Mouse (Mus musculus): ENCODE results near the gene Ube2c. TPM values are rescaled to one million over a fixed set of nuclear protein-coding genes. Genes with fewer than 3 reads are reported as not detected.
"Not testable (repeated sequence)": the region's sequence is repeated elsewhere in the genome, so short reads cannot be mapped to it uniquely, and the experiment has no call there.

The Ube2c gene
- polyA plus RNA-seq, 1 experiment from 2014 or later: 106 TPM

- POLR2A ChIA-PET: no interaction called here
- in situ Hi-C loops (cut with MboI; ENCODE audit: low pct_unique_long_range_greater_than_20kb): no loop called here
- H3K27me3 ChIP-seq: no peaks in the 10 kb centered on the region
- TF ChIP-seq CTCF (IDR thresholded peaks at IDR 0.05): no peak
- CTCF ChIA-PET: interaction anchor here (1.0 to 2.9 kb wide), 4 partner anchors 11 to 56 kb away, joined by 3 to 17 read pairs (median 4); partner anchors contain the start of genes Acot8 and Zswim3
- no peak for DNase-seq (ENCODE audit: low read depth, low spot score)
- ATAC-seq: no peak
Observed at GRCm38 (mm10) chr2:164787032-164787431, 17.3 kb downstream of the Ube2c start.

GRCm38 (mm10) chr2:164787779-164788178 lies 18.1 kb downstream of the Ube2c start:
- CTCF ChIA-PET: interaction anchor here (1.5 to 2.9 kb wide), 2 partner anchors 14 to 16 kb away, joined by 3 to 17 read pairs; partner anchors contain the start of genes Acot8 and Zswim3
- in situ Hi-C loops (cut with MboI; ENCODE audit: low pct_unique_long_range_greater_than_20kb): no loop called here
- no peak for TF ChIP-seq CTCF (IDR thresholded peaks at IDR 0.05)
- ATAC-seq (no peak), DNase-seq (ENCODE audit: low read depth, low spot score) (no peak)
- no peaks in the 10 kb centered on the region for H3K27me3 ChIP-seq
- POLR2A ChIA-PET: interaction anchor here (0.6 kb wide), 1 partner anchor 93 kb away, joined by 3 read pairs; no protein-coding TSS in a partner anchor

- TF ChIP-seq CTCF (IDR thresholded peaks at IDR 0.05): no peak
- CTCF ChIA-PET: interaction anchor here (1.5 to 2.9 kb wide), 2 partner anchors 13 to 16 kb away, joined by 3 to 17 read pairs; partner anchors contain the start of genes Acot8 and Zswim3
- no peak for ATAC-seq
- in situ Hi-C loops (cut with MboI; ENCODE audit: low pct_unique_long_range_greater_than_20kb): no loop called here
- H3K27me3 ChIP-seq: no peaks in the 10 kb centered on the region
- no peak for DNase-seq (ENCODE audit: low read depth, low spot score)
- POLR2A ChIA-PET: interaction anchor here (0.6 to 1.2 kb wide), 2 partner anchors 17 to 93 kb away, joined by 3 read pairs; no protein-coding TSS in a partner anchor
Observed at GRCm38 (mm10) chr2:164788411-164788810, 18.7 kb downstream of the Ube2c start.

GRCm38 (mm10) chr2:164790451-164790850 lies 20.8 kb downstream of the Ube2c start:
- TF ChIP-seq CTCF (IDR thresholded peaks at IDR 0.05): no peak
- ChIA-PET POLR2A (no interaction called here), CTCF (no interaction called here)
- DNase-seq (ENCODE audit: low read depth, low spot score) (no peak), ATAC-seq (no peak)
- no peaks in the 10 kb centered on the region for H3K27me3 ChIP-seq
- in situ Hi-C loops (cut with MboI; ENCODE audit: low pct_unique_long_range_greater_than_20kb): no loop called here

GRCm38 (mm10) chr2:164791841-164792261 lies 22.2 kb downstream of the Ube2c start:
- in situ Hi-C loops (cut with MboI; ENCODE audit: low pct_unique_long_range_greater_than_20kb): no loop called here
- TF ChIP-seq CTCF (IDR thresholded peaks at IDR 0.05): no peak
- ChIA-PET CTCF (no interaction called here), POLR2A (interaction anchor here (2.1 kb wide), 1 partner anchor 20 kb away, joined by 5 read pairs; no protein-coding TSS in a partner anchor)
- no peaks in the 10 kb centered on the region for H3K27me3 ChIP-seq
- DNase-seq (ENCODE audit: low read depth, low spot score) (no peak), ATAC-seq (no peak)

- no peak for TF ChIP-seq CTCF (IDR thresholded peaks at IDR 0.05)
- POLR2A ChIA-PET: interaction anchor here (0.6 to 2.1 kb wide), 3 partner anchors 13 to 340 kb away, joined by 3 to 5 read pairs (median 5); partner anchors contain the start of gene Tnnc2
- no peak for ATAC-seq
- CTCF ChIA-PET: interaction anchor here (0.9 to 2.9 kb wide), 7 partner anchors 11 to 117 kb away, joined by 3 to 53 read pairs (median 4); partner anchors contain the start of genes Acot8, Tnnc2 and Zswim3
- no peak for DNase-seq (ENCODE audit: low read depth, low spot score)
- H3K27me3 ChIP-seq: no peaks in the 10 kb centered on the region
- in situ Hi-C loops (cut with MboI; ENCODE audit: low pct_unique_long_range_greater_than_20kb): no loop called here
Observed at GRCm38 (mm10) chr2:164792400-164793190, 22.9 kb downstream of the Ube2c start.

GRCm38 (mm10) chr2:164793236-164793635 lies 23.5 kb downstream of the Ube2c start:
- ChIA-PET POLR2A (interaction anchor here (2.1 kb wide), 1 partner anchor 21 kb away, joined by 5 read pairs; no protein-coding TSS in a partner anchor), CTCF (interaction anchor here (0.9 to 2.9 kb wide), 11 partner anchors 8 to 117 kb away, joined by 3 to 53 read pairs (median 4); partner anchors contain the start of genes Acot8, Snx21, Tnnc2 and Zswim3)
- in situ Hi-C loops (cut with MboI; ENCODE audit: low pct_unique_long_range_greater_than_20kb): no loop called here
- TF ChIP-seq CTCF (IDR thresholded peaks at IDR 0.05): no peak
- peak; percentile 53 for ATAC-seq
- no peaks in the 10 kb centered on the region for H3K27me3 ChIP-seq
- DNase-seq (ENCODE audit: low read depth, low spot score): no peak

- ChIA-PET CTCF (interaction anchor here (0.6 to 2.9 kb wide), 16 partner anchors 8 to 116 kb away, joined by 3 to 53 read pairs (median 4); partner anchors contain the start of genes Acot8, Snx21, Tnnc2 and Zswim3), POLR2A (interaction anchor here (0.6 to 2.1 kb wide), 3 partner anchors 11 to 23 kb away, joined by 3 to 5 read pairs (median 5); no protein-coding TSS in a partner anchor)
- in situ Hi-C loops (cut with MboI; ENCODE audit: low pct_unique_long_range_greater_than_20kb): no loop called here
- no peak for TF ChIP-seq CTCF (IDR thresholded peaks at IDR 0.05)
- DNase-seq (ENCODE audit: low read depth, low spot score) (no peak), ATAC-seq (no peak)
- H3K27me3 ChIP-seq: no peaks in the 10 kb centered on the region
Observed at GRCm38 (mm10) chr2:164793772-164794171, 24.1 kb downstream of the Ube2c start.

- POLR2A ChIA-PET: interaction anchor here (0.6 to 1.1 kb wide), 2 partner anchors 11 to 24 kb away, joined by 3 to 5 read pairs; no protein-coding TSS in a partner anchor
- no peaks in the 10 kb centered on the region for H3K27me3 ChIP-seq
- TF ChIP-seq CTCF (IDR thresholded peaks at IDR 0.05): no peak
- DNase-seq (ENCODE audit: low read depth, low spot score) (peak; percentile 58), ATAC-seq (no peak)
- CTCF ChIA-PET: interaction anchor here (0.6 to 2.9 kb wide), 15 partner anchors 9 to 73 kb away, joined by 3 to 53 read pairs (median 4); partner anchors contain the start of genes Acot8, Snx21, Tnnc2 and Zswim3
- in situ Hi-C loops (cut with MboI; ENCODE audit: low pct_unique_long_range_greater_than_20kb): no loop called here
Observed at GRCm38 (mm10) chr2:164794293-164794692, 24.6 kb downstream of the Ube2c start.

- ATAC-seq: no peak
- ChIA-PET CTCF (interaction anchor here (1.0 kb wide), 1 partner anchor 66 kb away, joined by 3 read pairs; no protein-coding TSS in a partner anchor), POLR2A (no interaction called here)
- no peaks in the 10 kb centered on the region for H3K27me3 ChIP-seq
- DNase-seq (ENCODE audit: low read depth, low spot score): no peak
- TF ChIP-seq CTCF (IDR thresholded peaks at IDR 0.05): no peak
- in situ Hi-C loops (cut with MboI; ENCODE audit: low pct_unique_long_range_greater_than_20kb): no loop called here
Observed at GRCm38 (mm10) chr2:164795868-164796267, 26.2 kb downstream of the Ube2c start.

DNA sequence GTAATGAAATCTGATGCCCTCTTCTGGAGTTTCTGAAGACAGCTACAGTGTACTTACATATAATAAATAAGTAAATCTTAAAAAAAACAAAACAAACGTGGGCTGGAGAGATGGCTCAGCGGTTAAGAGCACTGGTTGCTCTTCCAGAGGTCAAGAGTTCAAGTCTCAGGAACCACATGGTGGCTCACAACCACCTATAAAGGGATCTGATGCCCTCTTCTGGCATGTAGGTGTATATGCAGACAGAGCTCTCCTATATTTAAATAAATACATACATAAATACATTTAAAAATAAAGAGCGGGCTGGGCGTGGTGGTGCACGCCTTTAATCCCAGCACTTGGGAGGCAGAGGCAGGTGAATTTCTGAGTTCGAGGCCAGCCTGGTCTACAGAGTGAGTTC lies 28.9 kb downstream of the Ube2c start:
- CTCF ChIA-PET: interaction anchor here (1.0 to 1.5 kb wide), 3 partner anchors 9 to 27 kb away, joined by 3 to 5 read pairs (median 4); no protein-coding TSS in a partner anchor
- POLR2A ChIA-PET; H3K27me3 ChIP-seq; in situ Hi-C loops (cut with MboI; ENCODE audit: low pct_unique_long_range_greater_than_20kb); DNase-seq (ENCODE audit: low read depth, low spot score); ATAC-seq: not testable (repeated sequence)

All from Patski (cell line).